Mouse (Mus musculus): Measurements from ENCODE around the gene Zfp13.

GRCm38 (mm10) chr17:23540605-23541475 is 58.4 kb downstream of the Zfp13 start:
- TF ChIP-seq EP300 (optimal IDR thresholded peaks at IDR 0.05) (no peak), CTCF (IDR thresholded peaks at IDR 0.05; ENCODE audit: low read depth) (no peak)

Measured in stomach, postnatal 0 days (tissue).